20 mouse cellular contexts compared by ENCODE assay signal in the genomic region with DNA sequence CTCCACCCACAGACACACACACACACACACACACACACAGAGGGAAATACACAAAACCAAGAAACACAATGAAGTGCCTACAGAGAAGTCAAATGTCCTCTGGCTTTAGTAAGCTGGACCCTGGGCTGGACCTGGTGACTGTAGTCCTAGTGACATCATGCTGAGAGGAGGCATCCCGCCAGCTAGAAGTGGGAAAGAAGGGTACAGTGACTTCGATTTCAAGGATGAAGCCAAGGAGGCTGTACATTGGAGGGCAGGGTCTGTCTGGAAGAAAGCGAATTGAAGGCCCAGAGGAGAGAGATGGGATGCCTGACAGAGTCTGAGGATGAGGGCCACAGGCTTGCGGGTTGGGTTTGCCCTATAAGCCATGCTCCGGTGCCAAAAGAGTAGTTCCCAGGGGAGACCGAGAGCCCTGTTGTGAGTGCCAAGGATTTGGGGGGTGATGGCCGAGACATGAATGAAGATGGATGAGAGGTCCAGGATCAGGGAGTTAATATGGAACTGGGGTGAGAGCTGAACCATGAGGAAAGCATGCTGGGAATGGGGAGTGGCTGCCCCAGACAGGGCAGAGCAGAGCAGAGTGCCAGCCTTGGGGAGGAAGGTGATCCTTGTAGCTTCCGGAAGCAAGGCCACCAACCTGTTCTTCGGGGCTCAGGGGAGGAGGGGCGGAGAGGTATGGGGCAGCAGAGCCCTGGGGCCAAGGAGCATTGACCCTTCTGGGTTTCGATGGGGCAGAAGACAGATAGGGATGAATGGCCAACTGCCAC. TPM values are rescaled to one million over a fixed set of nuclear protein-coding genes. Genes with fewer than 3 reads are reported as not detected.
DNase-seq lines count a peak whose midpoint lies in the region.
"Had no signal": no experiment of that assay in that cellular context is flagged by ENCODE, and none has a peak within 500 bp of the region (broad histone marks: within the 10 kb centered on the region; RNA-seq: fewer than 3 reads in every experiment).

No protein-coding gene starts in this region.

- DNase-seq in adrenal gland, adult (ENCODE audit: inconsistent age in 2 of 2, low spot score in 1 of 2) = peak; percentile 50 to 63
- no peak for DNase-seq in adrenal gland, postnatal 14 days
- DNase-seq in cerebellum, adult 9-11 months = peak; percentile 23
- no peak for DNase-seq in cerebellum, postnatal 36 days
- DNase-seq in lung, postnatal 36 days = peak; percentile 44
- no peak for DNase-seq in lung, postnatal 10 days
- no peak for DNase-seq in embryo, embryonic 10 days (ENCODE audit: low spot score)
- no peak for DNase-seq in spleen, adult 12 weeks (ENCODE audit: low spot score)
- DNase-seq: adrenal gland, postnatal 10 days; gastrocnemius, postnatal 25 days; heart, adult 11 months; kidney, adult 18-20 months; kidney, postnatal 4 days; liver; retina, postnatal 1 day; right cerebral cortex, postnatal 14 days; thymus, postnatal 14 days had no signal

RNA-seq across cellular contexts. Expression of gene Spata20, which starts 3.0 kb away (rescaled TPM):
- total RNA-seq in adrenal gland, postnatal 14 days (2021) = not detected in 2 replicates
- total RNA-seq: adrenal gland, postnatal 10 days; CH12.LX; gastrocnemius, adult 18-20 months; gastrocnemius, postnatal 25 days; megakaryocyte progenitor cell, adult 5-6 weeks had no signal

RNA-seq across cellular contexts. Expression of gene Epn3, which starts 10.8 kb away (rescaled TPM):
- total RNA-seq in adrenal gland, postnatal 14 days (2021) = 12.1 and 13.5 TPM in 2 replicates
- total RNA-seq: gastrocnemius, adult 18-20 months; megakaryocyte progenitor cell, adult 5-6 weeks had no signal

RNA-seq across cellular contexts. Expression of gene Cacna1g, which starts 15.0 kb away (rescaled TPM):
- 0.89 and 1.5 TPM in 2 replicates for total RNA-seq in adrenal gland, postnatal 14 days (2021)
- total RNA-seq: megakaryocyte progenitor cell, adult 5-6 weeks had no signal

RNA-seq across cellular contexts. Expression of gene Mycbpap, which starts 32.6 kb away (rescaled TPM):
- 3.9 and 5.6 TPM in 2 replicates for total RNA-seq in adrenal gland, postnatal 14 days (2021)
- total RNA-seq: gastrocnemius, adult 18-20 months; gastrocnemius, postnatal 25 days had no signal

Comparison
In these comparisons a context has a peak if more than half of its experiments do, and no peak if none do; other contexts are left out.
1. DNase-seq: peak in adrenal gland, adult (2 of 2), cerebellum, adult 9-11 months (single experiment) and lung, postnatal 36 days (single experiment); none in adrenal gland, postnatal 14 days (single experiment), cerebellum, postnatal 36 days (0 of 2), lung, postnatal 10 days (single experiment), embryo, embryonic 10 days (single experiment) and spleen, adult 12 weeks (single experiment).